Mouse (Mus musculus) neural tube, postnatal 0 days (tissue): ENCODE data around the gene Tas2r103. TPM values are rescaled to one million over a fixed set of nuclear protein-coding genes. Genes with fewer than 3 reads are reported as not detected.

Experiments used
- polyA plus RNA-seq: library from polyadenylated mRNA; unstranded; fragments of >200 nt; fragmentation: Nextera tagmentation; extraction: Ambion mirVana; gene quantifications from 2 replicates; pipeline ENCODE4 v1.2.1, GENCODE M21; 2015

The Tas2r103 gene
- not detected in 2 replicates for polyA plus RNA-seq

GRCm38 (mm10) chr6:133037001-133037400 is at the start of gene Tas2r103:
Gene Tas2r103 (minus strand): TSS chr6:133037101.

GRCm38 (mm10) chr6:133055716-133056115 is 18.8 kb upstream of the Tas2r103 start, which contains the start of gene Tas2r140:
Gene Tas2r140 (minus strand): TSS chr6:133055816.

Other genes with a start within 250 kb of the Tas2r103 start
- not detected in 2 replicates for gene Tas2r117, start 234.3 kb downstream of the Tas2r103 start, polyA plus RNA-seq
- not detected in 2 replicates for gene Tas2r123, start 190.0 kb downstream of the Tas2r103 start, polyA plus RNA-seq
- gene Tas2r116, start 181.7 kb downstream of the Tas2r103 start, polyA plus RNA-seq: not detected in 2 replicates
- not detected in 2 replicates for gene Tas2r110, start 169.1 kb downstream of the Tas2r103 start, polyA plus RNA-seq
- gene Tas2r113, start 144.1 kb downstream of the Tas2r103 start, polyA plus RNA-seq: not detected in 2 replicates
- 0.34 and 0.42 TPM in 2 replicates for gene Tas2r125, start 127.5 kb downstream of the Tas2r103 start, polyA plus RNA-seq
- not detected in 2 replicates for gene Tas2r129, start 86.0 kb downstream of the Tas2r103 start, polyA plus RNA-seq
- not detected in 2 replicates for gene Tas2r131, start 79.2 kb downstream of the Tas2r103 start, polyA plus RNA-seq
- not detected in 2 replicates for gene Tas2r109, start 56.1 kb downstream of the Tas2r103 start, polyA plus RNA-seq
- not detected in 2 replicates for gene Tas2r140, start 18.7 kb upstream of the Tas2r103 start, polyA plus RNA-seq
- gene Smim10l1, start 67.8 kb upstream of the Tas2r103 start, polyA plus RNA-seq: 126 and 135 TPM in 2 replicates